Mouse (Mus musculus): ENCODE results near the gene Arl8a. TPM values are rescaled to one million over a fixed set of nuclear protein-coding genes. Genes with fewer than 3 reads are reported as not detected.
A peak's percentile ranks its signal among the peaks of the same experiment; 100 is the strongest.

The Arl8a gene
- polyA plus RNA-seq, 1 experiment from 2014 or later = 60.6 TPM

GRCm38 (mm10) chr1:135136500-135136899 is 10.1 kb upstream of the Arl8a start:
- no peak overlapping the region for H3K9ac ChIP-seq
- H3K27me3 ChIP-seq (replicated peaks) = no peaks in the 10 kb centered on the region
- no peak overlapping the region for H3K27ac ChIP-seq
- no peak overlapping the region for H3K4me3 ChIP-seq (replicated peaks)
- no peak for ATAC-seq
- H3K9me3 ChIP-seq = no peaks in the 10 kb centered on the region
- WGBS = 3% methylated on average over 1 of the region's 1 CpGs
- H3K4me2 ChIP-seq (replicated peaks) = no peak overlapping the region
- H3K36me3 ChIP-seq = no peaks in the 10 kb centered on the region
- H3K4me1 ChIP-seq (replicated peaks) = 0 out of 2 replicates have a peak, but pooled peaks cover 2% of the 10 kb centered on the region

DNA sequence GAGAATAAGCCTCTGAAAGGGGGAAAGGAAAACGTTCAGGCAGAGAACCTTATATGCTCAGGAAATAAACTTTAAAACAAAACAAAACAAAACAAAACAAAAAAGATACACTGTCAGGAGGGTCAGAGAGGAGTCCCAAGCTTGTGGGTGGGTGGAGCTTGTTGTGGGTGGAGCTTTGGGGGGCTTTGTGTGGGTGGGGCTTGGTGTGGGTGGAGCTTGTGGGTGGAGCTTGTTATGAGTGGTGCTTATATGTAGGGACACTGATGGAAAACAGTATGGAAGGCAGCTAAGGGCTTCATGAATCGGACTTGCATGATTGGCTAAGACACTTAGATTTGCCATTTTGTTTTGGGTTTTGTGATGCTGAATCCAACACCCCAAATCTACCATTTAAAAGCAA is 6.7 kb upstream of the Arl8a start:
- Histone ChIP-seq H3K9ac (no peak overlapping the region), H3K36me3 (no peaks in the 10 kb centered on the region), H3K9me3 (no peaks in the 10 kb centered on the region), H3K27ac (no peak overlapping the region), H3K4me3 (replicated peaks) (no peak overlapping the region), H3K4me1 (replicated peaks) (no peaks in the 10 kb centered on the region), H3K4me2 (replicated peaks) (no peak overlapping the region), H3K27me3 (replicated peaks) (peaks cover 2% of the 10 kb centered on the region; the same call in 1 of the 2 replicates)
- ATAC-seq = no peak
- WGBS = 53% methylated on average over 2 of the region's 2 CpGs

DNA sequence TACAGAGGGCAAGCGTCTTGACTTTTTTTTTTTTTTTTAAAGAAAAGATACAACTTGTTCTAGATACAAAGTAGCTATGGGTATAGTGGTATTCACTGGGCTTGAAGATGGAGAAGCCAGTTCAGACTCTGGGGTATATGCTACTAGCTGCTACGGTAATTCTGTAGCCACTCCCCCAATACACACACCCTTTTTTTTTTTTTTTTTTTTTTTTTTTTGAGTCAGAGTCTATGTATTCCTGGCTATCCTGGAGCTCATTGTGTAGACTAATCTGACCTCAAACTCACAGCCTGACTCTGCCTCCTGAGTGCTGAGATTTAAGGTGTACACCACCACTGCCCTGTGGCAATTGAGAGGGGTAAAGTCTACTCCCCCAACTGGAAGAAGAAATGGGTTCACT is 4.2 kb upstream of the Arl8a start:
- Histone ChIP-seq H3K36me3 (no peaks in the 10 kb centered on the region), H3K4me1 (replicated peaks) (no peaks in the 10 kb centered on the region; the same call in 1 of the 2 replicates), H3K9ac (no peak overlapping the region), H3K4me3 (replicated peaks) (no peak overlapping the region), H3K4me2 (replicated peaks) (no peak overlapping the region), H3K9me3 (no peaks in the 10 kb centered on the region), H3K27me3 (replicated peaks) (peaks cover 2% of the 10 kb centered on the region; the same call in 1 of the 2 replicates), H3K27ac (no peak overlapping the region)
- ATAC-seq = no peak
- 55% methylated on average over 2 of the region's 2 CpGs for WGBS

GRCm38 (mm10) chr1:135143940-135144339 is 2.7 kb upstream of the Arl8a start:
- no peak for ATAC-seq
- Histone ChIP-seq H3K4me1 (replicated peaks) (peaks cover 12% of the 10 kb centered on the region), H3K27me3 (replicated peaks) (peaks cover 2% of the 10 kb centered on the region; the same call in 1 of the 2 replicates), H3K9ac (no peak overlapping the region), H3K9me3 (no peaks in the 10 kb centered on the region), H3K4me3 (replicated peaks) (no peak overlapping the region), H3K27ac (no peak overlapping the region), H3K36me3 (no peaks in the 10 kb centered on the region), H3K4me2 (replicated peaks) (no peak overlapping the region)
- 82% methylated on average over 2 of the region's 2 CpGs for whole genome bisulfite sequencing

DNA sequence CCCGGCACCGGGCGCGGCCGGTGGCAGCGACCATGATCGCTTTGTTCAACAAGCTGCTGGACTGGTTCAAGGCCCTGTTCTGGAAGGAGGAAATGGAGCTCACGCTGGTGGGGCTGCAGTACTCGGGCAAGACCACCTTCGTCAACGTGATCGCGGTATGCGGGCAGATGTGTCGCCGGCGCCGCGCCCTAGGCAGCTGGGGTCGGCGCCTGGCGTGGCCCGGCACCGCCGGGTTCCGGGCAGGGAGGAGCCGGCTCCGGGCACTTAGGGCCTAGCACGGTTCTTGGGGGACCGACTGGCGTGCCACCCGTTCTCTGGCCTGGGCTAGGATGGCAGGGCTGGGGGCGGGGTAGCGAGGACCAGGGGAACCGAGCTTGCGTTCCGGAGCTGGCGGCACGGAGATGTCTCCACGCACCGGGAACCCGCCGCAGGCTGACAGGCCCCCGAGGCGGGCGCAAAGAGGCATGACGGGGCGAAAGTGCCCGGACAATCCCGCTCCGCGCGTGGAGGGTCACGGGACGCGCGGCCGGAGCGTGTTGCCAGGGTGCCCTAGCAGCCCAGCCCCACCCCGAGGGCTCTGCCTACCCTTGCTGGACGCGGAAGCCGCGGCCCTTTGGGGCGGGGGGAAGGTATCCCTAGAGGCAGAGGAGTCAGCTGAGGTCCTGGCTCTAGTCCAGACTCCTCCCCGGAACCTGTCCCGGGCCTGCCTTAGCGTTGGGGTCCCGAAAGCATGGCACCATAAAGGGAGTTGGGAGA is 500 bp downstream of the Arl8a start:
- Histone ChIP-seq H3K4me3 (replicated peaks) (peak overlapping the region; percentile 96), H3K9ac (peak overlapping the region; percentile 98), H3K4me2 (replicated peaks) (peak overlapping the region; percentile 76), H3K27me3 (replicated peaks) (peaks cover 2% of the 10 kb centered on the region; the same call in 1 of the 2 replicates), H3K9me3 (no peaks in the 10 kb centered on the region), H3K27ac (peak overlapping the region; percentile 90), H3K36me3 (no peaks in the 10 kb centered on the region; the same call in 1 of the 2 replicates), H3K4me1 (replicated peaks) (peaks cover 29% of the 10 kb centered on the region)
- peak; percentile 74 for ATAC-seq
- WGBS = under 1% methylated on average over 69 of the region's 69 CpGs

- Histone ChIP-seq H3K9me3 (no peaks in the 10 kb centered on the region), H3K4me2 (replicated peaks) (peak overlapping the region; percentile 76), H3K36me3 (no peaks in the 10 kb centered on the region; the same call in 1 of the 2 replicates), H3K4me3 (replicated peaks) (peak overlapping the region; percentile 96), H3K9ac (peak overlapping the region; percentile 98), H3K4me1 (replicated peaks) (peaks cover 29% of the 10 kb centered on the region), H3K27ac (peak overlapping the region; percentile 90), H3K27me3 (replicated peaks) (peaks cover 2% of the 10 kb centered on the region; the same call in 1 of the 2 replicates)
- 4% methylated on average over 7 of the region's 7 CpGs for WGBS
- ATAC-seq = no peak
Measured at GRCm38 (mm10) chr1:135147702-135148058, 1.1 kb downstream of the Arl8a start.

DNA sequence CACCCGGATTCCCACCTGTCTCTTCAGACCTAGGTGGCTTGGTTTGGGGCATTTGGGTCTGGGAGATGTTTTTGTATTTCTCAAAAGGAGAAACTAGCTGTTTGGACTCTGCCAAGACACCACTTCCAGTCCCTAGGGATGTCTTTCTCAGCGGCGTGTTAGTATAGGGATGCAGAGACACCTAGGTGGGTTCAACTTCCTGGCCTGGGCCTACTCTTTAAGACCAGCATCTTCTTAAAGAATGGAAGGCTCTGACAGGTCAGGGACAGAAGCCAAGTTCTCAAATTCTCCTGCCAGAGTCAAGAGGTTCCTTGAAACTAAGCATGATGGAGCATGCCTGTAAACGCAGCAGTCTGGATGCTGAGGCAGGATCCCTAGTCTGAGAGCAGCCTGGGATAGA is 1.9 kb downstream of the Arl8a start:
- Histone ChIP-seq H3K9me3 (no peaks in the 10 kb centered on the region), H3K27me3 (replicated peaks) (0 out of 2 replicates have a peak, but pooled peaks cover 2% of the 10 kb centered on the region), H3K27ac (no peak overlapping the region), H3K36me3 (no peaks in the 10 kb centered on the region; the same call in 1 of the 2 replicates), H3K4me2 (replicated peaks) (peak overlapping the region; percentile 76), H3K4me3 (replicated peaks) (peak overlapping the region; percentile 96), H3K4me1 (replicated peaks) (peaks cover 29% of the 10 kb centered on the region), H3K9ac (no peak overlapping the region)
- WGBS = 70% methylated on average over 4 of the region's 4 CpGs
- ATAC-seq = no peak

DNA sequence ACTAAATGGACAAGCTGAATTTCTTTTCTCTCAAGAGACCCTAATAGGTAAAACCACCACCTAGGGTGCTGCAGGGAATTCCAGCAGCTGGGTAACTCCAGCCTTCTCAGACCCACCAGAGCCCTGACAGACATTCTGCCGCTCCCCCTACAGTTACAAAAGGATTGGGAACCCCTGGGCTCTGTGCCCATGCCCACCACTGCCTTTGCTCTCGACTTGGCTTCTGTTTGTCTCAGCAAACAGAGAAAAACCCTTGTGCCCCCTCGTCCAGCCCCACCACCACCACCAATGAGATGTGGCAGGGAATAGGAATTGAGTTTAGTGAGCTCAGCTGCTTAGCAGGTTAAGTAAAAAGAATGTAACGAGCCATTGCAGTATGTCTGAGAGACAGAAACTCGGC is 2.4 kb downstream of the Arl8a start:
- no peak for ATAC-seq
- Histone ChIP-seq H3K4me2 (replicated peaks) (peak overlapping the region; percentile 4; the same call in 1 of the 2 replicates), H3K9me3 (no peaks in the 10 kb centered on the region), H3K4me1 (replicated peaks) (peaks cover 32% of the 10 kb centered on the region), H3K27ac (no peak overlapping the region), H3K9ac (no peak overlapping the region), H3K36me3 (no peaks in the 10 kb centered on the region; the same call in 1 of the 2 replicates), H3K27me3 (replicated peaks) (0 out of 2 replicates have a peak, but pooled peaks cover 2% of the 10 kb centered on the region), H3K4me3 (replicated peaks) (no peak overlapping the region)
- 66% methylated on average over 5 of the region's 5 CpGs for WGBS

GRCm38 (mm10) chr1:135154011-135154410 is 7.4 kb downstream of the Arl8a start:
- 22% methylated on average over 13 of the region's 13 CpGs for WGBS
- ATAC-seq = peak; percentile 33
- no peaks in the 10 kb centered on the region for H3K9me3 ChIP-seq
- peaks cover 7% of the 10 kb centered on the region for H3K36me3 ChIP-seq
- H3K9ac ChIP-seq = 0 out of 2 replicates have a peak overlapping the region, but pooled peaks have one; percentile 8
- no peaks in the 10 kb centered on the region for H3K27me3 ChIP-seq (replicated peaks)
- H3K4me2 ChIP-seq (replicated peaks) = peak overlapping the region; percentile 48
- H3K4me1 ChIP-seq (replicated peaks) = peaks cover 27% of the 10 kb centered on the region
- peak overlapping the region; percentile 80; the same call in 1 of the 2 replicates for H3K27ac ChIP-seq
- 0 out of 2 replicates have a peak overlapping the region, but pooled peaks have one; percentile 9 for H3K4me3 ChIP-seq (replicated peaks)

DNA sequence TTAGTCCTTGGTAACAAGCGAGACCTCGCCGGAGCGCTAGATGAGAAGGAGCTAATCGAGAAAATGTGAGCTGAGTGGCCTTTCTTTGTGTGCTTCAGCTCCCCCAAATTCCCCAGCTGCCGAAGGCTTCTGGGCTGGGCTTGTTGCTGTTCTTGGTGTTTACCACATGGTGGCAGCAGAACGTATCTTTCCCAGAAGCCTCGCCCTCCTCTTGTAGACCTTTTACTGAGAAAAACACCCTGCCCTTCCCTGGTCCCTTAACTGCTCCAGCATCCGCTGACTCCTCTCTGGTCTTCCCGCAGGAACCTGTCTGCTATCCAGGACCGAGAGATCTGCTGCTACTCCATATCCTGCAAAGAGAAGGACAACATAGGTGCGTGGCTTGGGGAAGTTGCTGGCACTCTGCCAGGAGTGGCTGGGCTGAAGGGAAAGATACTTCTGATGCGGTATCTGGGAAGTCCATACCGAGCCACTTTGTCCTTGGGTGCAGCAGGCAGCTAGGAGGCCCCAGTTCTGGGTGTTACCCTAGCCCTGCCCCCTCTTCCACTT is 7.9 kb downstream of the Arl8a start:
- Histone ChIP-seq H3K4me2 (replicated peaks) (peak overlapping the region; percentile 48), H3K9me3 (no peaks in the 10 kb centered on the region), H3K27ac (peak overlapping the region; percentile 80), H3K36me3 (peaks cover 7% of the 10 kb centered on the region), H3K4me1 (replicated peaks) (peaks cover 25% of the 10 kb centered on the region), H3K4me3 (replicated peaks) (0 out of 2 replicates have a peak overlapping the region, but pooled peaks have one; percentile 9), H3K27me3 (replicated peaks) (no peaks in the 10 kb centered on the region), H3K9ac (0 out of 2 replicates have a peak overlapping the region, but pooled peaks have one; percentile 8)
- peak; percentile 82 for ATAC-seq
- WGBS = 1% methylated on average over 14 of the region's 14 CpGs

GRCm38 (mm10) chr1:135156300-135156699 is 9.7 kb downstream of the Arl8a start:
- Histone ChIP-seq H3K9me3 (no peaks in the 10 kb centered on the region), H3K27me3 (replicated peaks) (no peaks in the 10 kb centered on the region), H3K9ac (no peak overlapping the region), H3K4me2 (replicated peaks) (no peak overlapping the region), H3K36me3 (peaks cover 7% of the 10 kb centered on the region), H3K4me3 (replicated peaks) (no peak overlapping the region), H3K27ac (no peak overlapping the region), H3K4me1 (replicated peaks) (peaks cover 14% of the 10 kb centered on the region)
- WGBS = 85% methylated on average over 6 of the region's 6 CpGs
- ATAC-seq = no peak

DNA sequence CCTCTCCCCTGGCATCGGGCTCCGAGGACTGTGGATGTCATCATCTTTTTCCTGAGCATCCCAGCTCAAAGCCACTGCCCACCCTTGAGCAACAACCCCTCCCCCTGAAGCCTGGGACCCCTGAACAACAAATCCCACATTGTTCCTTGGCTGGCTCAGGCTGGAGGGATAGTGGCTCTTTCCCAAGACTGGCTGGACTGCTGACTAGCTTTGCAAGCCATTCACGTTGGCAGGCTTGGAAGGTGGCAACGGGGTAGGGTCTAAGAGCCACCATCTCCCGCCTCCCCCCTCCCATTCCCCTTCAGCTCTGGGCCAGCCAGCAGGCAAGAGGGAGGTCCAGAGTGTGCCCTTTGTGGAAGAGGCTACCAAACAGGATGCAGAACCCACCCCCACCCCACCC is 12.0 kb downstream of the Arl8a start:
- WGBS = 68% methylated on average over 5 of the region's 5 CpGs
- no peak overlapping the region for H3K4me2 ChIP-seq (replicated peaks)
- H3K36me3 ChIP-seq = peaks cover 7% of the 10 kb centered on the region; the same call in 1 of the 2 replicates
- no peaks in the 10 kb centered on the region for H3K27me3 ChIP-seq (replicated peaks)
- peaks cover 13% of the 10 kb centered on the region for H3K4me1 ChIP-seq (replicated peaks)
- H3K4me3 ChIP-seq (replicated peaks) = no peak overlapping the region
- peak; percentile 37; the same call in 1 of the 2 replicates for ATAC-seq
- no peaks in the 10 kb centered on the region for H3K9me3 ChIP-seq
- H3K27ac ChIP-seq = no peak overlapping the region
- no peak overlapping the region for H3K9ac ChIP-seq

Measured in intestine, embryonic 15.5 days (tissue).